Mouse (Mus musculus): ENCODE data around the gene Ttll5.

Gene Ttll5

DNA sequence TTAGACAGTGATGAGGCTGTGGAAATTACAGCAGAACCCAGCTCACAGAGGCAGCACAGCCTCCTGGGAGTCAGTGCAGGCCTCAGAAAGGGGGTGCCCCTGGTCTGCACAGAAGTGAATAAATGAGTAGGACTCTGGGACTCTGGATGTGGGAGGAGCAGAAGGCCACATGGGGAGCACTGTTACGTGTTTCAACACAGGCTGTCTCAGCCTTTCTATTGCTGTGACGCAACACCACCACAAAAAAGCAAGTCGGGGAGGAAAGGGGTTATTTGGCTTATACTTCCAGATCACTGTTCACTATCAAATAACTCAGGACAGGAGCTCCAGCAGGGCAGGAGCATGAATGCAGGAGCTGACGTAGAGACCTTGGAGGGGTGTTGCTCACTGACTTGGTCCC, 271.3 kb downstream of the Ttll5 start:
- no peak for DNase-seq (ENCODE audit: low read depth, low spot score)

DNA sequence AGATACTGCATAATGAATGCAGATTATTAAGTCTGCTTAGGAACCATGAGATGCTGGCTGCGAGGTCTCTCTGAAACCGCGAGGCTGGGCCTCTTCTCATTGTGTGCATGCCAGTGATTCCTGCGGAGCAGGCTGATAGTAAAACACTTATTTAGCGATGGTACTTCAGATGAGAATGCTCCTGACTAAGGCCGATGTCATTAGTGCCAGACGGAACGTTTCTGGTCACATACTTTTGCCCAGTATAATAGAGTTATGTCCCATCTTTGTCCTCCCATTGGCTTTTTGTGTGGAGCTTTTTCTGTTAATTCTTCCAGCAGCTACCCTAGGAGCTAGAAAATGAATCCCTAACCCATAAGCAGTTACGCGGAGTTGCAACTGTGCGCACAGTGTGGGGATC, 273.3 kb downstream of the Ttll5 start:
- no peak for DNase-seq (ENCODE audit: low read depth, low spot score)

DNA sequence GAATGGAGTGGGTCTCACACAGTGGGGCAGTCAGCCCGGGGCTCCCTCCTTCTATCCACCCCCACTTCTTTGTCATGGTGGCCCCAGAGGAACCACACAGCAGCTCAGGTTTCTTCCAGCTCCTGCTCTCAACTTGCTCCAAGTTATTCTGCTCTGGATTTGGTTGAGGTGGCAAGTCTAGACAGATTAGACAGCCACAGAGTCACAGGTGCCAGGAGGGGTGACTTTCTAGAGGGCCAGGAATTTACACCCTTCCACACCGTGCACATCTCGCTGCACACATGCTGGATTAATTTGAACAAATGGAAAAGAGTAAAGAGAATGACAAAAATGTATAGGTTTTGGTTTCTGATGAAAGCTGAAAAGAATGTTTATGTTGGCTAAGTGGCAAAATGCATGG, 276.3 kb downstream of the Ttll5 start:
- no peak for DNase-seq (ENCODE audit: low read depth, low spot score)

DNA sequence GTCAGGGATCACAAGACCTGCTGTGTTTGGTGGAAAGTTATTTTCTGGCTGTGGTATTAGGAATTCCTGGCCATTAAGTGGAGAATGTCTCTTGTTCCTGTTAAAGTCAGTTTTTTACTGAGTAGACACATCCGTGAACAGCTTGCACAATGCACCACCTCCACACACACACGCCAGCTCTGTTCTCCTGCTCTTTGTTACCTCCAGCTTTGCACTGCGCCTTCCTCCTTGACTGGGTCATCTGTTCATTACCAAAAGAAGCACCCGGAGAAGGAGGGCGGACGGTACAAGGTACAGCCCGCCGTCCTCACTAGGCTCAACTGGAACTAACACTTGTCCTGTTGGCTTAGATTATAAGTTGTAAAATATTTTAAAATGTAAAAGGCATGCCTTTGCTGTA, 278.2 kb downstream of the Ttll5 start:
- no peak for DNase-seq (ENCODE audit: low read depth, low spot score)

DNA sequence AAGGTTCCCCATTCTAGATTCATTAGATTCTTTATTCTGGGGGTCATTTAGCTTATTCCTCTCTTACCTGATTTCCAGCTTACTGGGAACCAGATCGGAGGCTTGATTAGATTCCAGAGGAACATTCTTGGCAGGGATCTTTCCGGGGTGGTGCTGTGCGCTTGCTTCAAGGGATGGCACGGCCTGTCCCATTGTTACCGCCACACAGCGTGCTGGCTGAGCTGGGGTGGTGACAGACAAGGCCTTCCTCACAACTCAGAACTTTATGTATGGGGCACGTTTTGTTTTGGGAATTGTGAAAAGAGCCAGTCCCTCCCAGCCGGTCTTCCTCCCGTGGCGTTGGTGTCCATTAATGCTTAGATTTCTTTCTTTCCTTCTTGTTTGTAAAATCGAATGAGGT, 278.9 kb downstream of the Ttll5 start:
- no peak for DNase-seq (ENCODE audit: low read depth, low spot score)

DNA sequence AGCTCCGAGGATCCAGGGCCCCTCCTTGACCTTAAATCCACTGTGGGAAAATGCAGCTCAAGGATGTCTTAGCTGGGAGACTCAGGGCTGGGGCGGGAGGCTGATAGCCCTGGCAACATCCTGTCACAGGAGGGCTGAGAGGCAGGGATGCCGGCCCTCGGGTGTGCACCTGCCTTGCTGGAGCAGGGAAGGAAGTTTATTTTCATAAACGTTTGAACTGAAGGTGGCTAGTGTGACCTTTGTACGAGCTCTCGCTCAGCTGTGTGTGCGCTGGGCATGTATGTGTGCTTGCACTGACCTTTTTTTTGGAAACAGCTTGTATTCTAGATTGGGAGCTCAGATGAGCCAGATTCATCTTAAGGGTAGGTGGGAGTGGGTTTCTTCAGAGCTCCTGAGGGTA, 279.4 kb downstream of the Ttll5 start:
- no peak for DNase-seq (ENCODE audit: low read depth, low spot score)

DNA sequence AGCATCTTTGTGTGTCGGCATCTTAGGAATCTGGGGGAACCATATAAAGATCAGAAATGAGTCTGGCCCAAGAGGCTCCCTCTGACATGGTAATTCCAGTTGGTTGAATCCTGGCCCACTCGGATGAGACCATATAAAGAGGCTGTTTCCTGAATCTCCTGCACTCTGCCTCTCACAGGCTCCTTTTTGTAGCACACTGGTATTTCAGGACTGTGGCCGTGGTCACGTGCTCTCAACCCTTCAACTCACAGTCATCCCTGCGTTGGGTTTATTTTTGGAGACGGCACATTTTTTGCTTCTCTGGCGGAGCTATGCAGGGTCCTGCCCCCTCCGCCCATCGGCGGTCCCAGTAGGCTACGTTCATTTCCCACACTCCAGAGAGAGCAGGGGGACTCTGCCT, 279.8 kb downstream of the Ttll5 start:
- DNase-seq (ENCODE audit: low read depth, low spot score), result no peak

DNA sequence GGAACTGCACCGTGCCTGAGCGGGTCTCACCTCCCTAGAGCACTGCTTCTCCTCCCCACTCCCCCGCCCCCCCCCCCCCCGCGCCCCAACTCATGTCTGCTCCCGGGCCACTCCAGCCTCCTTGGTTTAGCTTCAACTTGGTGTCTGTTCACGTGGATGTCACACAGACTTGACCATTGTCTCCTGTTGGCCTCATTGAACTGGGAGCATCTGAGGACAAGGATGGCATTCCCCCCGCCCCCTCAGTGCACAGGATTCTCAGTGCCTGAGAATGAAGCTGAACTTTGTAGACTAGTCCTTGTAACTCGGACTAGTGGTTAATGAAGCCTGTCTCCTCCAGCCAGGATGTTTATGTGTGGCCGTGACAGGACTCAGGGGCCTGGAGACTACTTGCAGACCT, 281.1 kb downstream of the Ttll5 start:
- no peak for DNase-seq (ENCODE audit: low read depth, low spot score)

DNA sequence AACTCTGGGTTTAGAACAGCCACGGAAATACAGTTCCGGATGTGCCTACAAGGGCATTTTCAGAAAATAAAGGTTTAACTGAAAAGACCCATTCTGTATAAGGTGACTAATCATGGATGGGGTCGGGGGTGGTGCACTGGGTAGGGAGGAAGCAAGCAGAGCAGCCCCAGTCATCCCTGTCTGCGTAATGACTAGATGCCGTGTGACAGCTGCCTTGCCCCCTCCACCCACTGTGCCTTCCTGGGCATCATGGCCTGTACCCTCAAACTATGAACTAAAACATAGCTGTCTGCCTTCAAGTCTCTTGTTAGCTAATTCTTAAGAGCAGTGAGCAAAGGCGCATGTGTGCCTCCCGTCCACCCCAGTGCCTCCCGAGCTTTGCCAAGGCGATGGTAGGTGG, 281.6 kb downstream of the Ttll5 start:
- DNase-seq (ENCODE audit: low read depth, low spot score), result no peak

DNA sequence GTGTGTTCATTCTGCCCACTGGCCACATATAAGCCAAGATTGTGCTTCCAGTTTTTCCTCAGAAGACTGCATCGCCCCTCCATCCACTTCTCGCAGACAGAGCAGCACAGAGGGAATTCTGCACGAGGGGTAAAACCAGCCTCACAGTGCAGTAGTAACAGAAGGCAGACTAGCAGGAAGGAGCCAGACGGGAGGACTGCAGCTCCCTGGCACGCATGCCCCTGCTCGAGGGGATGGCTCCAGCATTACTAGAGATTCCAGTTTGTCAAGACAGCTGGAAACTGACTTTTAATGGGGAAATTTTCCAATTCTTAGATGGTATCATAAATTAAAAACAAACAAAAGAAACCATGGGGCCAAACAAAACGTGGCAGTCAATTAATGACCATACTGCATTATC, 283.2 kb downstream of the Ttll5 start:
- DNase-seq (ENCODE audit: low read depth, low spot score), result no peak

DNA sequence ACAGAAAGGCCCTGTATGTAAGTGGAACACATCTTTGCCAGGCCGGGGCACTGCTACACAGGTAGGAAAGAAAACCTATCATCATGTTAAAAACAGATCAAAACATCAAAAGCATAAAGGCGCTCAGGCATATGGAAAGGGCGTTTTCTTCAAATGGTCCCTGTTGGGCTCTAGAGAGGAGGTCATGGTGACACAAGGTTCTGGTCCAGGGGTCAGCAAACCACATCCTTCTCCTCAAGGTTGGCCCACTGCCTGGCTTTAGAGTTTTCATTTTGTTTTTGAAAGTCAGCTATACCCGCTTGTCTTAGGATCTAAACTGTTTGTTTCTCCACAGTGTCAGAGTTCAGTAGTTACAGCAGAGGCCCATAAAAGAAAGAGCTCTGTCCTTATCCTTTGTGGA, 285.1 kb downstream of the Ttll5 start:
- no peak for DNase-seq (ENCODE audit: low read depth, low spot score)

DNA sequence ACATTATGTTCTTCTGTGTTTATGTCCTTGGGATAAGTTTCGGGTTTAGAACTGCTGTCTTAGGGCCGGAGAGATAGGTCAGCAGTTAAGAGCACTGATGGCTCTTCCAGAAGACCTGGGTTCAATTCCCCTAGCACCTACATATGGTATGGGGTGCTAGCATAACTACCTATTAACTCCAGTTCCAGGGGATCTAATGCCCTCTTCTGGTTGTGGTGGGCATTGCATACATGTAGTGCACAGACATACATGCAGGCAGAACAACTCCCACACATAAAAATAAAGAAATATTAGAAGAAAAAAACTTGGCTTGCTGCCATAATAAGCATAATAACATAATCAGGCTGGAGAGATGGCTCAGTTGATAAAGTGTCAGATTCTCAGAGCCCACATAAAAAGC, 286.2 kb downstream of the Ttll5 start:
- no peak for DNase-seq (ENCODE audit: low read depth, low spot score)
